Mouse (Mus musculus) midbrain, embryonic 12.5 days (tissue): ENCODE data around the gene Epm2a. TPM values are rescaled to one million over a fixed set of nuclear protein-coding genes. Genes with fewer than 3 reads are reported as not detected.

Experiments
- ATAC-seq: fragments of 200-750 bp; cut with Nextera tagmentation; 2 replicates; pipeline ENCODE4 v1.8.0; 2017; ENCODE audit warnings: low read depth, moderate TSS enrichment, moderate library complexity; ENCODE audit not compliant: low FRiP score
- H3K27ac ChIP-seq: fragments of 300-500 bp; sonication (generic); replicated peaks from 2 replicates; pipeline ENCODE4 v1.5.1; 2016; ENCODE audit warnings: mild to moderate bottlenecking
- H3K27me3 ChIP-seq: fragments of 300-500 bp; sonication (generic); 2 replicates; pipeline ENCODE4 v1.6.1; 2016; ENCODE audit warnings: mild to moderate bottlenecking
- H3K36me3 ChIP-seq: fragments of 300-500 bp; sonication (generic); 2 replicates; pipeline ENCODE4 v1.6.1; 2016
- H3K4me1 ChIP-seq: fragments of 300-500 bp; sonication (generic); 2 replicates; pipeline ENCODE4 v1.6.1; 2016
- H3K4me2 ChIP-seq: fragments of 300-500 bp; sonication (generic); replicated peaks from 2 replicates; pipeline ENCODE4 v1.6.1; 2016; ENCODE audit warnings: mild to moderate bottlenecking, moderate library complexity
- H3K4me3 ChIP-seq: fragments of 300-500 bp; sonication (generic); 2 replicates; pipeline ENCODE4 v1.5.1; 2016; ENCODE audit warnings: mild to moderate bottlenecking
- H3K9ac ChIP-seq: fragments of 300-500 bp; sonication (generic); replicated peaks from 2 replicates; pipeline ENCODE4 v1.6.1; 2016; ENCODE audit warnings: mild to moderate bottlenecking, moderate library complexity
- H3K9me3 ChIP-seq: fragments of 300-500 bp; sonication (generic); 2 replicates; pipeline ENCODE4 v1.6.1; 2016; ENCODE audit warnings: mild to moderate bottlenecking
- WGBS: fragments of 180-500 bp; shearing (Covaris S2); methylation state at CpG from one replicate; pipeline ENCODE4 v1.1.7; 2016; 5-methylcytosine and 5-hydroxymethylcytosine counted together
- polyA plus RNA-seq: library from polyadenylated mRNA; unstranded; fragments of >200 nt; fragmentation: Nextera tagmentation; extraction: Ambion mirVana; gene quantifications from 2 replicates; pipeline ENCODE4 v1.2.1, GENCODE M21; 2016

Epm2a gene
- polyA plus RNA-seq, 1 experiment from 2014 or later, result 1.6 TPM

DNA sequence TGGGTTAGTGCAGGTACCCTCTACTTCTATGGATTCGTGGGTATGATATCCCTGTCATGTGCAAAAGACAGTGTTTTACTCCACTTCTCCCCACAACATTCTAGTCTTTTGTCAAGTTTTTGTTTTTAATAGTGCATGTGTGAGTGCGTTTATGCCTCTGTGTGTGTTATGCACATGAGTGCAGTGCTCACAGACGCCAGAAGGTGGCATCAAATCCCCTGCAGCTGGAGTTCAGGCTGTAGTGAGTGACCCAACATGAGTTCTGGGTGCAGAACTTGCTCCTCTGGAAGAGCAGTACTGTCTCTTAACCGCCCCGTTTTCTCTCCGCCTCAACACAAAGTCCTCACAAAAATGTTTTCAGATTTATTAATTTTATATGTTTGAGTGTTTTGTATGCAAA is 96.1 kb downstream of the Epm2a start:
- 86% methylated on average over 6 of the region's 6 CpGs for WGBS

DNA sequence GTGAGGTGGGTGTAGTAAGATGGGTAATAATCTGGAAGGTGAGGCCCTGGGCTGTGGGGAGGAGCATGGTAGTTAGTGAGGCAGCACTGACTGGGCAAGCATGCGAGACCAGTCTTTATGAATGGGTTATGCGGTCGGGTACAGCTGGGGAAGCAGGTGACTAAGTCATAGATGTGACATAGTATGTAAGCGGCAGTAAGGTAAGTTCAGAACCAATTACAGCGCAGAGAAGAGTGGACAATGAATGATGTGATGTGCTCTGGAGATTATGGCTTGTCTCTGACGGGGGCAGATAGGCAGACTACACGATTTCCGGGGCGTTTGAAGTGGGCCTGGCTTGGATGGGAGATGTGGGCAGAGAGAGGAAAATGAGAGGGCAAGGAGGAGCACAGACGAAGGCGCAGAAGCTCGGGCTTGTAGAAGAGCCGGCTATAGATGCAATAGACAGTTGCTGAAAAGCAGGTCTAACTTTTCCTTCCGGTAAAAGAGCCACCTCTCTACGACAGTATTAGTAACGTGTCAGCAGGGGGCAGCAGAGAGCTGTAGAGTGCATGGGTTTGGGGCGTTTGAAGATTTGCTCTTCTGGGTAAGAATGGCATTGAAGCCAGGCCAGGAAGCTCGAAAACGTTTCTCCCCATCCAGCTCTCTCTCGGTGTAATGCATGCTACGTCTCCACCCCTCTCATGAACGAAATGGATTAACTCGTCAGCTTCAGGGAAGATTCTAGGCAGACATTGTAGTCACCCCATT is 106.5 kb downstream of the Epm2a start:
- WGBS, result 36% methylated on average over 23 of the region's 23 CpGs
- no peaks in the 10 kb centered on the region for H3K36me3 ChIP-seq
- no peaks in the 10 kb centered on the region for H3K27me3 ChIP-seq
- peak overlapping the region; percentile 22 for H3K4me2 ChIP-seq
- H3K9ac ChIP-seq, result no peak overlapping the region
- H3K9me3 ChIP-seq, result no peaks in the 10 kb centered on the region
- no peaks in the 10 kb centered on the region for H3K4me1 ChIP-seq
- peak; percentile 90 for ATAC-seq
- no peak overlapping the region for H3K4me3 ChIP-seq
- no peak overlapping the region for H3K27ac ChIP-seq

More for the DNA sequence above, 96.1 kb downstream of the Epm2a start:
- Histone ChIP-seq H3K9ac (no peak overlapping the region), H3K4me2 (no peak overlapping the region), H3K36me3 (no peaks in the 10 kb centered on the region), H3K27ac (no peak overlapping the region), H3K4me1 (no peaks in the 10 kb centered on the region), H3K27me3 (no peaks in the 10 kb centered on the region), H3K4me3 (no peak overlapping the region), H3K9me3 (no peaks in the 10 kb centered on the region)
- ATAC-seq, result no peak

DNA sequence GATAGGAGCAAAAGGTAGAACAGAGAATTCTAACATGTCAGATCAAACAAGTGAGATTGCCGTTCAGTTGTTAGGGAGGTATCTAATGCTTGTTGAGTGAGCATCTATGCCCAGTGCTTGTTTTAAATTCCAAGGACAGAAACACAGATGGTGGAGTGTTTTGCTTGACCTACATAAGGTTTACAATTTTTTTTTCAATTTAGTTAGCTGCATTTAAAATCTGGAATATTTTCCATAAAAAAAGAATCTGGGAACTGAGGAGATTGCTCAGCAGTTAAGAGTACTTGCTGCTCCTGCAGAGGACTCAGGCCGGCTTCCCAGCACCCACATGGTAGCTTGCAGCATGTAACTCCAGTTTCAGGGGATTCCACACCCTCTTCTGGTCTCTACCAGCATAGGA is 109.3 kb downstream of the Epm2a start:
- no peaks in the 10 kb centered on the region for H3K36me3 ChIP-seq
- no peak overlapping the region for H3K9ac ChIP-seq
- no peaks in the 10 kb centered on the region for H3K9me3 ChIP-seq
- no peak overlapping the region for H3K4me3 ChIP-seq
- H3K27me3 ChIP-seq, result no peaks in the 10 kb centered on the region
- H3K4me1 ChIP-seq, result no peaks in the 10 kb centered on the region
- no peak for ATAC-seq
- H3K27ac ChIP-seq, result no peak overlapping the region
- 80% methylated on average over 2 of the region's 2 CpGs for WGBS
- H3K4me2 ChIP-seq, result no peak overlapping the region

DNA sequence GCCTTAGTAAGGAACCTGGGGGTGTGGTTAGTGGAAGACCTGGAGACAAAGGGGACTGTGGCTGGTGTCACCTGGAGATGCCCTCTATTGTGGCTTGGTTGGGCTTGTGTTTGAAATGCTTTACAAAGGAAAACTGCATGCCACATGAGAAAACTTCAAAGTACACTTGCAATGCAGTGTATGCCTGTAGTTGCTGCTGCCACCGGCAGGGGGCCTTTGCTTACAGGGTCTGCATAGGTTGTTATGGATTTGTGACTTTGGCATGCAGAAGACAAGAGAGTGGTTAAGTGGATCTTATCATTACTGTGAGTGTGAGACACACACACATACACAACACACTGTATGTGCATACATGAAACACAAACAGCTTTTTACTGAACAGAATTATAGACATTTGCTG is 114.2 kb downstream of the Epm2a start:
- H3K9me3 ChIP-seq, result no peaks in the 10 kb centered on the region
- no peak overlapping the region for H3K4me2 ChIP-seq
- H3K27ac ChIP-seq, result no peak overlapping the region
- H3K4me1 ChIP-seq, result no peaks in the 10 kb centered on the region
- H3K36me3 ChIP-seq, result no peaks in the 10 kb centered on the region
- WGBS, result 35% methylated on average over 1 of the region's 1 CpGs
- H3K4me3 ChIP-seq, result no peak overlapping the region
- H3K27me3 ChIP-seq, result no peaks in the 10 kb centered on the region
- H3K9ac ChIP-seq, result no peak overlapping the region
- no peak; the same call in 1 of the 2 replicates for ATAC-seq

DNA sequence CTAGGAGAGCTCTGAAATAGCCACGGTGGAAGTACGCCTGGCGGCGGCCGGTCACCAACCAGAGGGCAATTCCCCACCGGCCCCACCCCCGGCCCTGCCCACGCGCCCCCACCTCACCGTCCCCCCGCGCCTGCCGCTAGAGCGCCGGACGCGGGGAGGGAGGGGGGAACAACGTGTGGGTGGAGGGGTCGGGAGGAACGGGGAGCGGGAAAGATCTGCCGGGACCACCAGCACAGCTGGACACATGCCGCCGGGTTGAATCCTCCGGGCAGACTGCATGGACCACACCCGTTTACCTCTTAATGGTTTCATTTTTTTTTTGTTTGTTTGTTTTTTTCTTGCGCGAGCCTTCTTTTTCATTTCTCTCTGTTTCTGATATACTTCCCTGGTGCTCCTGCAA is 148.8 kb downstream of the Epm2a start:
- H3K36me3 ChIP-seq, result no peaks in the 10 kb centered on the region
- H3K9me3 ChIP-seq, result peaks cover 17% of the 10 kb centered on the region
- H3K27me3 ChIP-seq, result no peaks in the 10 kb centered on the region
- no peak overlapping the region for H3K9ac ChIP-seq
- ATAC-seq, result peak; percentile 93
- H3K27ac ChIP-seq, result no peak overlapping the region
- no peak overlapping the region for H3K4me2 ChIP-seq
- no peak overlapping the region for H3K4me3 ChIP-seq
- H3K4me1 ChIP-seq, result no peaks in the 10 kb centered on the region
- WGBS, result 44% methylated on average over 28 of the region's 28 CpGs

Other genes starting within 250 kb of the Epm2a start
- gene Shprh, start 194.0 kb upstream of the Epm2a start, polyA plus RNA-seq, result 33.3 and 33.7 TPM in 2 replicates
- 51.0 and 53.5 TPM in 2 replicates for gene Fbxo30, start 62.1 kb upstream of the Epm2a start, polyA plus RNA-seq